Mouse (Mus musculus) brain, embryonic 14.5 days (tissue): ENCODE measurements around the gene Ccdc88c.

Experiments used
- CTCF ChIP-seq: fragments of 200-500 bp; IDR thresholded peaks from 2 replicates; pipeline ENCODE4 v1.5.1; 2012; ENCODE audit warnings: inconsistent platforms, mild to moderate bottlenecking, moderate library complexity, borderline replicate concordance; ENCODE audit not compliant: insufficient read depth, insufficient read length; ENCODE audit errors: extremely low read depth
- POLR2A ChIP-seq: fragments of 200-500 bp; IDR thresholded peaks from 2 replicates; pipeline ENCODE4 v1.6.1; 2012; ENCODE audit warnings: mild to moderate bottlenecking, inconsistent platforms, borderline replicate concordance; ENCODE audit not compliant: poor library complexity, insufficient read depth, insufficient read length, severe bottlenecking; ENCODE audit errors: extremely low read depth

DNA sequence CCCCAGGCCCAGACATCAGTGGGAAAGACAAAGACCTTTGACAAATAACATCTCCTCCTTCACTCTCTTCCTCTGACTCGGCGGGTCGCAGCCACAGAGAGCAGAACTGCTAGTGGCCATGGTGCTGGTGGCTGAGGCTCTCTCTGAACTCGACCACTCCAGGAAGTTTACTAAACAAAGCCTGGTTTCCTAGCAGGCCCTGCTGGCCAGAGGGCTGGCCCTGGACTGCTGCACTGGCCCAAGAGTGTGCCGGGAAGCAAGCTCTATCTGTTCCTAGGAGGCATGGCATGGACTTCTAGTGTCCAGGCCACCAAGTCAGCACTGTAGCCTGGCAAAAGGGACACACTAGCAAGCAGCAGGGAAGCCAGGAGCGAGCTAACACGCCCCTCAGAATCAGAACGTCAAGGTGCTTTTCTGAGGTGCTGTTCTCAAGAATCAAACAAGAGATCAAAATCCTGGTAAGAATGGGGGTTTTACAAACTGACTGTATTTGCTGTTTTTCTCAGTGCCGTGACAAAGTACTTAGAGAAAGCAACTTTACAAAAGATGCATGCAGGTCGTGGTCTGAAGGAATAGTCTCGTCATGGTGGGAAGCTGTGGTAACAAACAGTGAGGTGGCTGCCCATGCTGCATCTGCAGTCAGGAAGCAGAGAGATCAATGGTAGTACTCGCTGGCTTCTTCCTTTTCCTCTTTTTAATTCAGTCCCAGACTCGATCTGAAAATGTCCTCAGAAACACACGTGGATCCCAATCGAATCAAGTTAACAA, 50.7 kb downstream of the Ccdc88c start:
- TF ChIP-seq CTCF: no peak
- no peak for TF ChIP-seq POLR2A
